Comparison of ENCODE assay signal across 11 mouse cellular contexts in genomic region chr10:128938974-128939373, GRCm38 (mm10). TPM values are rescaled to one million over a fixed set of nuclear protein-coding genes. Genes with fewer than 3 reads are reported as not detected.
DNase-seq lines count a peak whose midpoint lies in the region; ATAC-seq and TF ChIP-seq lines count a peak whose summit lies in the region.
"Had no signal": no experiment of that assay in that cellular context is flagged by ENCODE, and none has a peak within 500 bp of the region (broad histone marks: within the 10 kb centered on the region; RNA-seq: fewer than 3 reads in every experiment).

No protein-coding gene starts in this region.

- H3K36me3 ChIP-seq in heart, adult 2 months (ENCODE audit: control insufficient read depth, insufficient read depth, low read length): no peaks in the 10 kb centered on the region
- H3K36me3 ChIP-seq in megakaryocyte, embryonic 14.5 days (replicated peaks; ENCODE audit: low read length): no peaks in the 10 kb centered on the region
- H3K36me3 ChIP-seq in liver, embryonic 15.5 days (replicated peaks): no peaks in the 10 kb centered on the region
- H3K36me3 ChIP-seq: embryonic facial prominence, embryonic 15.5 days; heart, embryonic 10.5 days; neural tube, embryonic 12.5 days had no signal

- no peak for TF ChIP-seq CTCF in heart, adult 2 months (IDR thresholded peaks at IDR 0.05)

- H3K27ac ChIP-seq in heart, adult 2 months: peak overlapping the region; percentile 84
- H3K27ac ChIP-seq in liver, embryonic 15.5 days (replicated peaks): no peak overlapping the region
- H3K27ac ChIP-seq: embryonic facial prominence, embryonic 15.5 days; heart, embryonic 10.5 days; neural tube, embryonic 12.5 days had no signal

- no peak for TF ChIP-seq EP300 in heart, adult 2 months (IDR thresholded peaks at IDR 0.05; ENCODE audit: insufficient read depth, low read depth, low read length)

- H3K4me3 ChIP-seq in heart, adult 2 months: no peak overlapping the region
- H3K4me3 ChIP-seq in megakaryocyte, embryonic 14.5 days (replicated peaks): peak overlapping the region; percentile 9
- H3K4me3 ChIP-seq in liver, embryonic 15.5 days (replicated peaks): no peak overlapping the region
- H3K4me3 ChIP-seq: embryonic facial prominence, embryonic 15.5 days; heart, embryonic 10.5 days; neural tube, embryonic 12.5 days had no signal

- no peak for ATAC-seq in megakaryocyte, adult 5-6 weeks (ENCODE audit: poor library complexity, severe bottlenecking)
- 0 out of 2 replicates have a peak, but pooled peaks have one; percentile 14 for ATAC-seq in liver, embryonic 15.5 days (ENCODE audit: insufficient read depth)
- no peak for ATAC-seq in frontal cortex, adult (ENCODE audit: low TSS enrichment)

- H3K27me3 ChIP-seq in heart, adult 2 months (ENCODE audit: control insufficient read depth, insufficient read depth, low read length): no peaks in the 10 kb centered on the region
- H3K27me3 ChIP-seq in megakaryocyte, embryonic 14.5 days (replicated peaks): peaks cover 77% of the 10 kb centered on the region
- H3K27me3 ChIP-seq in liver, embryonic 15.5 days: peaks cover 69% of the 10 kb centered on the region

- H3K9ac ChIP-seq in heart, adult 2 months (ENCODE audit: low read depth, low read length): peak overlapping the region; percentile 32; the same call in 1 of the 2 replicates
- H3K9ac ChIP-seq in liver, embryonic 15.5 days: no peak overlapping the region
- H3K9ac ChIP-seq: embryonic facial prominence, embryonic 15.5 days; neural tube, embryonic 12.5 days had no signal

- intact Hi-C loops in heart, adult 2 months (cut with DNase I): no loop called here

- no peaks in the 10 kb centered on the region for H3K79me2 ChIP-seq in heart, adult 2 months (replicated peaks; ENCODE audit: control insufficient read depth, insufficient read depth, low read length)

- H3K9me3 ChIP-seq in megakaryocyte, embryonic 14.5 days: no peaks in the 10 kb centered on the region
- H3K9me3 ChIP-seq in liver, embryonic 15.5 days (replicated peaks): no peaks in the 10 kb centered on the region
- H3K9me3 ChIP-seq: embryonic facial prominence, embryonic 15.5 days; heart, embryonic 10.5 days; neural tube, embryonic 12.5 days had no signal

- no peak overlapping the region for H3K4me2 ChIP-seq in liver, embryonic 15.5 days
- H3K4me2 ChIP-seq: embryonic facial prominence, embryonic 15.5 days; neural tube, embryonic 12.5 days had no signal

- TF ChIP-seq POLR2A in heart, adult 2 months (IDR thresholded peaks at IDR 0.05; ENCODE audit: insufficient read depth, low read depth, low read length): no peak; the same call in 1 of the 2 replicates

- DNase-seq in heart, adult 2 months: peak; percentile 46 to 59
- no peak for DNase-seq in heart, adult 8-10 months (ENCODE audit: low spot score)
- no peak for DNase-seq in c-Kit-positive CD71-positive TER-119-positive erythroid progenitor cells, embryonic 14.5 days (ENCODE audit: low spot score)

- 34% methylated on average over 5 of the region's 5 CpGs for whole genome bisulfite sequencing in heart, adult 2 months
- 49% methylated on average over 5 of the region's 5 CpGs for WGBS in liver, embryonic 15.5 days (ENCODE audit: insufficient replicate concordance)

- peaks cover 3% of the 10 kb centered on the region for H3K4me1 ChIP-seq in heart, adult 2 months (ENCODE audit: control insufficient read depth, insufficient read depth, low read length)
- H3K4me1 ChIP-seq in megakaryocyte, embryonic 14.5 days: peaks cover 51% of the 10 kb centered on the region
- H3K4me1 ChIP-seq in liver, embryonic 15.5 days (replicated peaks): peaks cover under 1% of the 10 kb centered on the region; the same call in 1 of the 2 replicates

RNA-seq across cellular contexts. Expression of gene Itga7, which starts 5.4 kb away (rescaled TPM):
- 100 to 1,000 TPM; 140 to 155 TPM for total RNA-seq in heart, adult 2 months (2021)
- polyA plus RNA-seq in heart, adult 2 months (2012; rRNA removed): 151 and 206 TPM in 2 replicates
- total RNA-seq in heart, adult 8-10 months (2022): 100 to 1,000 TPM; 161 to 179 (median 167) TPM
- 1.1 and 1.9 TPM in 2 replicates for polyA plus RNA-seq in megakaryocyte, embryonic 14.5 days (2012; ENCODE audit: insufficient read depth, low replicate concordance)
- not detected in 2 replicates for total RNA-seq in megakaryocyte, adult 5-6 weeks (2015)
- not detected in 2 replicates for total RNA-seq in megakaryocyte, adult 5-6 weeks (2017)
- 0.81 and 1.1 TPM in 2 replicates for polyA plus RNA-seq in liver, embryonic 15.5 days (2015; fragmentation: Nextera tagmentation; extraction: Ambion mirVana)

RNA-seq across cellular contexts. Expression of gene Bloc1s1, which starts 15.1 kb away (rescaled TPM):
- 100 to 1,000 TPM; 181 to 201 TPM for total RNA-seq in heart, adult 2 months (2021)
- polyA plus RNA-seq in heart, adult 2 months (2012; rRNA removed): 229 and 234 TPM in 2 replicates
- 100 to 1,000 TPM; 150 to 260 (median 205) TPM for total RNA-seq in heart, adult 8-10 months (2022)
- polyA plus RNA-seq in megakaryocyte, embryonic 14.5 days (2012; ENCODE audit: insufficient read depth, low replicate concordance): 56.5 and 587 TPM in 2 replicates
- 190 and 212 TPM in 2 replicates for total RNA-seq in megakaryocyte, adult 5-6 weeks (2015)
- total RNA-seq in megakaryocyte, adult 5-6 weeks (2017): 135 and 165 TPM in 2 replicates
- 93.9 and 96.1 TPM in 2 replicates for polyA plus RNA-seq in liver, embryonic 15.5 days (2015; fragmentation: Nextera tagmentation; extraction: Ambion mirVana)

RNA-seq across cellular contexts. Expression of gene Rdh5, which starts 16.3 kb away (rescaled TPM):
- 1 to 10 TPM; 5.2 to 5.9 TPM for total RNA-seq in heart, adult 2 months (2021)
- polyA plus RNA-seq in heart, adult 2 months (2012; rRNA removed): 19.4 and 24.9 TPM in 2 replicates
- 1 to 10 TPM; 3.8 to 6.2 (median 5.2) TPM for total RNA-seq in heart, adult 8-10 months (2022)
- polyA plus RNA-seq in megakaryocyte, embryonic 14.5 days (2012; ENCODE audit: insufficient read depth, low replicate concordance): 15.8 and 37.7 TPM in 2 replicates
- 3.4 and 6.0 TPM in 2 replicates for total RNA-seq in megakaryocyte, adult 5-6 weeks (2015)
- 0.94 and 3.6 TPM in 2 replicates for total RNA-seq in megakaryocyte, adult 5-6 weeks (2017)
- 18.4 and 24.3 TPM in 2 replicates for polyA plus RNA-seq in liver, embryonic 15.5 days (2015; fragmentation: Nextera tagmentation; extraction: Ambion mirVana)

RNA-seq across cellular contexts. Expression of gene Mettl7b, which starts 21.8 kb away (rescaled TPM):
- total RNA-seq in heart, adult 2 months (2021): not detected
- polyA plus RNA-seq in heart, adult 2 months (2012; rRNA removed): 0.18 and 0.53 TPM in 2 replicates
- not detected for total RNA-seq in heart, adult 8-10 months (2022)
- polyA plus RNA-seq in megakaryocyte, embryonic 14.5 days (2012; ENCODE audit: insufficient read depth, low replicate concordance): not detected in 2 replicates
- total RNA-seq in megakaryocyte, adult 5-6 weeks (2015): not detected in 2 replicates
- total RNA-seq in megakaryocyte, adult 5-6 weeks (2017): not detected in 2 replicates
- not detected in 2 replicates for polyA plus RNA-seq in liver, embryonic 15.5 days (2015; fragmentation: Nextera tagmentation; extraction: Ambion mirVana)
- polyA plus RNA-seq: heart, embryonic 10.5 days; limb, embryonic 11.5 days; neural tube, embryonic 12.5 days had no signal

RNA-seq across cellular contexts. Expression of gene Cd63, which starts 38.2 kb away (rescaled TPM):
- total RNA-seq in heart, adult 2 months (2021): 100 to 1,000 TPM; 132 to 156 TPM
- 83.2 and 101 TPM in 2 replicates for polyA plus RNA-seq in heart, adult 2 months (2012; rRNA removed)
- 100 to 1,000 TPM; 121 to 171 (median 135) TPM for total RNA-seq in heart, adult 8-10 months (2022)
- polyA plus RNA-seq in megakaryocyte, embryonic 14.5 days (2012; ENCODE audit: insufficient read depth, low replicate concordance): 17.7 and 57.2 TPM in 2 replicates
- total RNA-seq in megakaryocyte, adult 5-6 weeks (2015): 60.5 and 76.0 TPM in 2 replicates
- 46.8 and 47.1 TPM in 2 replicates for total RNA-seq in megakaryocyte, adult 5-6 weeks (2017)
- 102 and 113 TPM in 2 replicates for polyA plus RNA-seq in liver, embryonic 15.5 days (2015; fragmentation: Nextera tagmentation; extraction: Ambion mirVana)

Comparison
In these comparisons a context has a peak if more than half of its experiments do, and no peak if none do; other contexts are left out.
1. DNase-seq: peak in heart, adult 2 months (2 of 2); none in heart, adult 8-10 months (single experiment) and c-Kit-positive CD71-positive TER-119-positive erythroid progenitor cells, embryonic 14.5 days (single experiment).
2. RNA of gene Itga7, which starts 5.4 kb away (total RNA-seq): 161 to 179 TPM in heart, adult 8-10 months and 140 to 155 TPM in heart, adult 2 months; not detected in megakaryocyte, adult 5-6 weeks; every median in the first group is over 100 times any median in the second.